Mouse (Mus musculus) forebrain, embryonic 14.5 days (tissue): ENCODE measurements around the gene AL732309.1. TPM values are rescaled to one million over a fixed set of nuclear protein-coding genes. Genes with fewer than 3 reads are reported as not detected.

ENCODE experiments used
- ATAC-seq: fragments of 200-750 bp; cut with Nextera tagmentation; 2 replicates; pipeline ENCODE4 v1.8.0; 2017; ENCODE audit warnings: mild to moderate bottlenecking, moderate library complexity
- DNase-seq: peaks from one replicate; pipeline ENCODE4 v3.0.0-alpha.2; 2015; ENCODE audit warnings: low spot score
- H3K27ac ChIP-seq: fragments of 300-500 bp; sonication (generic); 2 replicates; pipeline ENCODE4 v1.5.1; 2014; ENCODE audit warnings: low read depth, mild to moderate bottlenecking, control low read depth, low read length, moderate library complexity
- H3K27me3 ChIP-seq: fragments of 300-500 bp; sonication (generic); replicated peaks from 2 replicates; pipeline ENCODE4 v1.6.1; 2014; ENCODE audit warnings: low read length, control low read depth, mixed read lengths; ENCODE audit not compliant: control insufficient read depth, insufficient read depth
- H3K36me3 ChIP-seq: fragments of 300-500 bp; sonication (generic); 2 replicates; pipeline ENCODE4 v1.6.1; 2014; ENCODE audit warnings: low read length, control low read depth; ENCODE audit not compliant: control insufficient read depth, insufficient read depth
- H3K4me1 ChIP-seq: fragments of 300-500 bp; sonication (generic); 2 replicates; pipeline ENCODE4 v1.6.1; 2014; ENCODE audit warnings: antibody characterized with exemption, low read length, control low read depth; ENCODE audit not compliant: control insufficient read depth, insufficient read depth
- H3K4me2 ChIP-seq: fragments of 300-500 bp; sonication (generic); 2 replicates; pipeline ENCODE4 v1.6.1; 2014; ENCODE audit warnings: mild to moderate bottlenecking, control low read depth, low read length
- H3K4me3 ChIP-seq: fragments of 300-500 bp; sonication (generic); 2 replicates; pipeline ENCODE4 v1.5.1; 2014; ENCODE audit warnings: low read depth, low read length, control low read depth
- H3K9ac ChIP-seq: fragments of 300-500 bp; sonication (generic); 2 replicates; pipeline ENCODE4 v1.6.1; 2014; ENCODE audit warnings: mild to moderate bottlenecking, low read length, control low read depth, moderate library complexity
- H3K9me3 ChIP-seq: fragments of 300-500 bp; sonication (generic); replicated peaks from 2 replicates; pipeline ENCODE4 v1.6.1; 2016; ENCODE audit warnings: low read length, control low read depth, mixed read lengths; ENCODE audit not compliant: control insufficient read depth
- WGBS: fragments of 180-500 bp; shearing (Covaris S2); extraction: QIAGEN DNeasy Blood & Tissue Kit; methylation state at CpG from one replicate; pipeline ENCODE4 v1.1.7; 2014; 5-methylcytosine and 5-hydroxymethylcytosine counted together
- polyA plus RNA-seq: library from polyadenylated mRNA; unstranded; fragments of >200 nt; fragmentation: Nextera tagmentation; extraction: Ambion mirVana; gene quantifications from 2 replicates; pipeline ENCODE4 v1.2.1, GENCODE M21; 2014

The AL732309.1 gene
- polyA plus RNA-seq, 1 experiment from 2014 or later, result 4.7 TPM

GRCm38 (mm10) chr2:25217666-25218065 is 29.0 kb downstream of the AL732309.1 start:
- ATAC-seq (no peak), DNase-seq (no peak)
- Histone ChIP-seq H3K9me3 (no peaks in the 10 kb centered on the region), H3K36me3 (peaks cover 8% of the 10 kb centered on the region; the same call in 1 of the 2 replicates), H3K27me3 (no peaks in the 10 kb centered on the region), H3K4me2 (no peak overlapping the region), H3K4me3 (no peak overlapping the region), H3K9ac (no peak overlapping the region), H3K27ac (no peak overlapping the region), H3K4me1 (no peaks in the 10 kb centered on the region)
- WGBS, result 67% methylated on average over 2 of the region's 2 CpGs

- Histone ChIP-seq H3K4me1 (peaks cover 11% of the 10 kb centered on the region), H3K4me3 (no peak within 1 kb of the TSS), H3K9me3 (no peaks in the 10 kb centered on the region), H3K27ac (no peak within 1 kb of the TSS), H3K27me3 (no peaks in the 10 kb centered on the region), H3K4me2 (no peak within 1 kb of the TSS), H3K9ac (no peak within 1 kb of the TSS), H3K36me3 (no peaks in the 10 kb centered on the region)
- ATAC-seq (no peak), DNase-seq (no peak)
- WGBS, result 79% methylated on average over 3 of the region's 3 CpGs
These were observed 32.2 kb downstream of the AL732309.1 start, which contains the start of gene Stpg3 for GRCm38 (mm10) chr2:25214444-25214843. Gene Stpg3 (minus strand): TSS chr2:25214637.

DNA sequence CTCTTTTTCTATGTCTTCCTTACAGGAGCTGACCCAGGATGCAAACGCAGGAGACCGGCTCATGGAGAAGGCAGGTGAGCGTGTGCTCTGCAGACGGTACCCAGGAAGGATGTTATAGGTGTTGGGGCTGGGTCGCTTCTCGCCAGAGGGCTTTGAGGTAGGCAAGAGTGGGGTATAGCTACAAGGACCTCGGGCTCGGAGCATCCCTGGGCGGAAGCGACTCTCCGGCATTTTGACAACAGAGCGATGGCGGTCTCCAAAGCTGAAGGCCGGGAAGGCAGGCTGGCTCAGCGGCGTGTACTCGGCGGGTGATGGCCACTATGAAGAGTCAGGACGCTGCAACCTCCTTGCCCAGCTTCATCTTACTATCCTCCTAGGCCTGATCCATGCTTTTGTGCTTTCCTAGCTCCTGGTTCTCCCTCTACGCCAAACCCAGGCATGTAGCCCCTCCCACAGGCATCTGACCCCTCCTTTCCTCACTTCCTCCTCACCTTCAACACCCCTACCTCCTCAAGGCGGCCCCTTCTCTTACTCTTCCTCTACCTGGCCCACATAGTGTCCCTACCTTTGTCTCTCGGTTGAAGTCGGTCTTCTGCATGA is 33.3 kb downstream of the AL732309.1 start:
- no peak for DNase-seq
- H3K4me3 ChIP-seq, result no peak overlapping the region
- 78% methylated on average over 23 of the region's 23 CpGs for WGBS

DNA sequence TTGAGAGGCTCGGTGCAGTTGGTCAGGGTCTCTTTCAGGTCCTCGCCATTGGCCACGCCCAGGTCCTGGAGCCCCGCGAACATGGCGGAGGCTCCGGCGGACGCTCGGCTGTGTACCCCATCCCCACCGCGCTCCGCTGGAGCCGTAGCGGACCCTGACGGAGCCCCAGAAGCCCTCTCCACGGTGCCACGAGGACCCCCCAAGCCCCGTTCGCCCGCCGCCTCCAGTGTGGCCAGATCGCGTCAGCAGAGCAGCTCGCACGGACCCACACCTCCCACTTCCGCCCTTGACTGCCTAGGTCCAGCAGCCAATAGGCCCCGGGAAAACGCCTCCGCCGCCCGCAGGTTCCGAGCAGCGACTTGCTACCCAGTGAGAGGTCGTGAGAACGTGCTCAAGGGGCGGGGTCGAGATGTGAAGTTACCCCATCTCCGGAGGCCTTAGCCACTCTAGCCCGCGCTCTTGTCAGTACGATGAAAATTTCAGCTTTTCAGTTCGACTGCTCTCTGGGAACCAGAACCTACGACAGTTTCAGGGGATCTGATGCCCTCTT is 35.5 kb downstream of the AL732309.1 start, which contains the start of gene Nelfb:
Gene Nelfb (minus strand): TSS at position 369 of the 550 bp plus-strand sequence.
- H3K9ac ChIP-seq, result peak within 1 kb of the TSS; percentile 91
- peaks cover 15% of the 10 kb centered on the region for H3K4me1 ChIP-seq
- peaks cover 19% of the 10 kb centered on the region for H3K36me3 ChIP-seq
- H3K27ac ChIP-seq, result peak within 1 kb of the TSS; percentile 81
- DNase-seq (peak; percentile 87), ATAC-seq (peak; percentile 93)
- H3K4me2 ChIP-seq, result peak within 1 kb of the TSS; percentile 93
- under 1% methylated on average over 44 of the region's 44 CpGs for WGBS
- peak within 1 kb of the TSS; percentile 89 for H3K4me3 ChIP-seq
- H3K27me3 ChIP-seq, result no peaks in the 10 kb centered on the region
- H3K9me3 ChIP-seq, result no peaks in the 10 kb centered on the region

More for the DNA sequence above, 33.3 kb downstream of the AL732309.1 start:
- H3K27ac ChIP-seq, result no peak overlapping the region
- H3K9me3 ChIP-seq, result no peaks in the 10 kb centered on the region
- no peak overlapping the region for H3K9ac ChIP-seq
- H3K4me1 ChIP-seq, result peaks cover 15% of the 10 kb centered on the region
- no peak overlapping the region for H3K4me2 ChIP-seq
- ATAC-seq, result no peak
- H3K36me3 ChIP-seq, result peaks cover 7% of the 10 kb centered on the region; the same call in 1 of the 2 replicates
- H3K27me3 ChIP-seq, result no peaks in the 10 kb centered on the region

GRCm38 (mm10) chr2:25210686-25211085 is 36.0 kb downstream of the AL732309.1 start:
- H3K4me2 ChIP-seq, result peak overlapping the region; percentile 93
- H3K27ac ChIP-seq, result peak overlapping the region; percentile 81
- peak; percentile 57 for ATAC-seq
- peak overlapping the region; percentile 89 for H3K4me3 ChIP-seq
- no peaks in the 10 kb centered on the region for H3K27me3 ChIP-seq
- H3K9me3 ChIP-seq, result no peaks in the 10 kb centered on the region
- DNase-seq, result no peak
- H3K4me1 ChIP-seq, result peaks cover 15% of the 10 kb centered on the region
- peaks cover 24% of the 10 kb centered on the region for H3K36me3 ChIP-seq
- 0% methylated on average over 24 of the region's 24 CpGs for WGBS
- H3K9ac ChIP-seq, result peak overlapping the region; percentile 91

DNA sequence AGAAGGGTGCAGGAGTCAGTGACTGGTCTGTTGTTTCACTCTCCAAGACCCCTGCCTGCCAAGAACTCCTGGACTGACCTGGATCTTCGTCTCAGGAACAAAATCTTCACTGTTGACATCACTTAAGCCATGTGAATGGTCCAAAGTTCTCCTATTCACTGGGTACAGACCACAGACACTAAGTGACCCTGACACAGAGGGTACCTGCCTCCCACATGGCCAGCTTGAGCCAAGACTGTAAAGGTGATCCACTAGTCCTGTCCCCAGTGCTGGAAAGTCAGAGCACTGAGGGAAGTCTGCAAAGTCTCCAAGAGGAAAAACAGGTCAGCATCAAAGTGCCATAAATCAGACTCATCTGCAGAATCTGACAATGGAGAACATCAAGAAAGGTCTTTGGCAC is 39.1 kb downstream of the AL732309.1 start:
- ATAC-seq, result no peak
- peaks cover 55% of the 10 kb centered on the region for H3K36me3 ChIP-seq

DNA sequence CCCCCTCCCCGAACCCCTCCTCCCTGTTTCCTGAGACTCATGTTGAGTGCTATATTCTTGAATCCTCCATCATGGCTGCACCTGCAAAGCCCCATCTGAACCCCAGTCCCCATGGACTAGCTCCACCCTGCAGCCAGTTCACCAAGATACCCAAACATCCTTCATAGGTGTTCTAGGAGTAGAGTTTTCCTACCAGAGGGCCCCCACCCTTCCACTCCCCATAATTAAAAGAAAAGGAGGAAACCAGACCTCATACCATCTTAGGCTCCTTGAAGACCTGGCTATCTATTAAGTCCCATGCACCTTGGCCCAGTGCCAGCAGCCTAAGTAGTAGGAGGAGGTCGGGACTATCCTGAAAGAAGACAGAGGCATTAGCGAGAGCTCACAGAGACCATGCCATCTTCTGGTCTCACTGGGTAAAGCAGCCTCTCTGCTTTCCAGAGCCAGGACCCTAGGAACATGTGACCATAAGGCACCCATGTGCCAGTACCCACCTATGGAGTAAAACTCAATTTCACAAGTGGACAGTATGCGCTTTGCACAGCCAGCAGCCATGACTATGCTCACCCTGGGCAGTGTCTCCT is 42.9 kb downstream of the AL732309.1 start:
- Histone ChIP-seq H3K4me1 (no peaks in the 10 kb centered on the region), H3K9ac (no peak overlapping the region), H3K9me3 (no peaks in the 10 kb centered on the region), H3K4me2 (no peak overlapping the region), H3K4me3 (no peak overlapping the region), H3K27ac (no peak overlapping the region), H3K36me3 (peaks cover 88% of the 10 kb centered on the region), H3K27me3 (no peaks in the 10 kb centered on the region)
- 58% methylated on average over 4 of the region's 4 CpGs for WGBS
- DNase-seq, result no peak
- ATAC-seq, result peak; percentile 26; the same call in 1 of the 2 replicates

More for the DNA sequence above, 39.1 kb downstream of the AL732309.1 start:
- H3K4me3 ChIP-seq, result no peak overlapping the region
- H3K4me2 ChIP-seq, result no peak overlapping the region
- DNase-seq, result no peak
- no peak overlapping the region for H3K9ac ChIP-seq
- H3K27ac ChIP-seq, result no peak overlapping the region
- H3K9me3 ChIP-seq, result no peaks in the 10 kb centered on the region
- WGBS, result 92% methylated on average over 1 of the region's 1 CpGs
- H3K27me3 ChIP-seq, result no peaks in the 10 kb centered on the region
- H3K4me1 ChIP-seq, result peaks cover 15% of the 10 kb centered on the region

- ATAC-seq (no peak), DNase-seq (no peak)
- Histone ChIP-seq H3K4me3 (no peak overlapping the region), H3K9me3 (no peaks in the 10 kb centered on the region), H3K27me3 (peaks cover 15% of the 10 kb centered on the region), H3K36me3 (peaks cover 76% of the 10 kb centered on the region), H3K4me1 (no peaks in the 10 kb centered on the region), H3K4me2 (no peak overlapping the region), H3K9ac (no peak overlapping the region), H3K27ac (no peak overlapping the region)
- 90% methylated on average over 2 of the region's 2 CpGs for WGBS
These were observed 46.0 kb downstream of the AL732309.1 start for GRCm38 (mm10) chr2:25200631-25201030.

DNA sequence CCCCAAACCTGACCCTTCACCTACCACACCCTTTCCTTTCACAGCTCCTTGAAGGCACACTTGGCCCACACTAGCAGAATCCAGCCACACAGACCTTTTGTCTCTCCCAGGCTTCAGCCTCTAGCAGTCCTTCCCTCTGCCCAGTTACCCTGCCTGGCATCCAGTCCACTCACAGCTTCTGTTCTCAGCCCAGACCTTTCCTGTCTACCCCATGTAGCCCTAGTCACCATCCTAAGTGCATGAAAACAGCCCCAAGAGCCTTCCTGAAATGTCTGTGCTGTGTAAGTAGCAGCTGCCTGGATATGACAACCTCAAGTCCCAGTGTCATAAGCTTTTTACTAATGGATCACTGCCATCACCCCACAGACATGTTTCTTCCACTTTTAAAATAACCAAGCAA is 48.7 kb downstream of the AL732309.1 start:
- Histone ChIP-seq H3K4me2 (no peak overlapping the region), H3K4me3 (no peak overlapping the region), H3K36me3 (peaks cover 49% of the 10 kb centered on the region), H3K9me3 (no peaks in the 10 kb centered on the region), H3K4me1 (no peaks in the 10 kb centered on the region), H3K9ac (no peak overlapping the region), H3K27ac (no peak overlapping the region), H3K27me3 (peaks cover 26% of the 10 kb centered on the region)
- ATAC-seq (no peak), DNase-seq (no peak)
